Mouse (Mus musculus) lung, postnatal 25 days (tissue): ENCODE measurements around the gene Tent5c.
"Not testable (repeated sequence)": the region's sequence is repeated elsewhere in the genome, so short reads cannot be mapped to it uniquely, and the experiment has no call there.

Experiments used
- DNase-seq: peaks from one replicate; pipeline ENCODE4 v3.0.0; 2022; ENCODE audit warnings: low spot score

The Tent5c gene

DNA sequence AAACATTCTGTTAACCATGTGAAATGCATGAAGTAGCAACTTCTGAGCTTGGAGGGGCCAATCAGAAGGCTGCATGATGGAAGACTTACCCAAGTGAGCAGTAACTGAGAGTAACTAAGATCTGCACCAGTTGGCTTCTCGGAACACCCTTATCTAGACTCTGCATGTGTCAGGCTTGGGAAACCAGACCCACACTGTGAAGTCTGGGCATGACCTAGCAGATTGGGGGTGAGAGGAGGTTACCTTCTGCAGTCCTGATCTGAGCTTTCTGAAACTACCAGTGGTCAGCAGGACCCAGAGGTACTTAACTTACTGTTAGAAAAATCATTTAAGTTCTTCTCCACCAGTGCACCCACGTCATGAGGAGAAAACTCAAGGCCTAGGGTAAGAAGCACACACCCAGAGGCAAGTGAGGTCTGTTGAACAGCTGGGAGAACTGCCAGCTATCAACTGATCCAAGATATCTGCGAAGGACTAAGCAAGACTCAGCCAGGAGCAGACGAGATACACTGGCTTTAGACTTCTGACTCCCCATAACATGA is 50.6 kb downstream of the Tent5c start:
- DNase-seq = no peak

DNA sequence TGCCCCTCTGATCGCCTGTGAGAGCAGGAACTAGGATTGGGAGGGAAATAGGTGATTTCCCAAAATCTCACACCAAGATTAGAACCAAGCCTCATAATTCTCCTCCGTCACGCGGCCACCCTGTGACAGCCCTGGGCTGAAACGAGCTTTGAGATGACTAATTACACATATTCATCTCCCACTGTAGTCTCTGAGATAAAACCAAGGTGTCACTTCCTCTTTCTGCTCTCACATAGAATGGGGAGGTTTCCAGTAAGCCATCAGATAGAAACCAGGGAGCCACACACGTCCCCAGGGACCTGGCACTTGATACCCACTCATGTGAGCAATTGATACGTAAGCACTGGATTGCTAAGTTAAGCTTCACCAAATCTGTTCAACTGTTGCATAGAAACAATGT is 52.4 kb downstream of the Tent5c start:
- no peak for DNase-seq

DNA sequence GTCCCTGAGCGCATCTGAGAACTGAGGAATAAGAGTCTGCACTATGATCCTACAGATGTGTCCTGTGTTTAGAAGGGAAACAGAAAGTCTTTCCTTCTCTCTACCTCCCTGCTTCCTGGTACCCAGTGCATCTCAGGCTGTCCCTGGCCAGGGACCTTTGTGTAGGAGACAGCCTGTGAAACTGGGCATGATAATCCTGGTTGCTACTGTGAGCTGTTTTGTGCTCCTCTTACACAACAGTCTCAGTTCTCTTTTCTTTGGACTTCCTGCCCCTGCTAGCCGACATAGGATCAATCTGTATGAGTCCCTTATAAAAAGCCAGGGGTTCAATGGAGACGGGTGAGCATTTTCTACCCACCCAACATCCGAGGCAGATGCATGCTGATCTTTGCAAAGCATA is 57.4 kb downstream of the Tent5c start:
- DNase-seq = no peak

DNA sequence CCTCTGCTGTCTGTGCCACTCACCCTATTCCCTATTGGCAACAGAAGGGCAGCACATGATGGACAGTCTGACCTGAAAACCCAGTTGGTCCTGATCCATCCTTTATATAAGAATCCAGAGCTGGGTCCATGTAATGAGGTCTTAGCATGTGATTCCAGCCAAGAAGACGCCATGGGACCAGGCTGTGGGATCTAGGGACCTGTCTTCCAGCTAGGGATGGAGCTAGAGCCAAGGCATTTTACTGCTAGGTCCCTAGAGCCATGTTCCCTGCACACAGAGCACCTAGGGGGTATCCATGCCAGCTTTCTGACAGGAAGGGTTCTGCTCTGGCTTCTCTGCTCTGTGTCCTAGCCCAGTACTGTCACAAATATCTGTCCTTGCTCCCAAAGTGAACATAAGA is 58.4 kb downstream of the Tent5c start:
- no peak for DNase-seq

DNA sequence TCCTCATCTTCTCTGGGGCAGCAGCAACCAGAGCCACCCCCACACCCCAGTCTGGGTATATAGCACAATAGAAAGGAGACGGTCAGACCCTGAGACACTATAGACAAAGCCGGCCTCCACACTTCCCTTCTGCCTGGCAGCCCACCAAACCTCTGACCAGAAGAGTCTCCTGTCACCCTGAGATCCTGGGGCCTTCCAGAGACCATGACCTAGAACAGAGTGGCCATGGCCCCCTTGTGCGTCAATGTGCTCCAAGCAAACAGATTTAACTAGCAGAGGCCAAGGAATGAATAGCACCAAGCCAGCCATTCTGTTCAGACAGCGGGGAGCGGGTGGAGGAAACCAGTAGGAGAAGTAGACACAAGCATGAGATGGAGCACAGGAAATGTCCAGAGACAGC is 59.0 kb downstream of the Tent5c start:
- DNase-seq = no peak

DNA sequence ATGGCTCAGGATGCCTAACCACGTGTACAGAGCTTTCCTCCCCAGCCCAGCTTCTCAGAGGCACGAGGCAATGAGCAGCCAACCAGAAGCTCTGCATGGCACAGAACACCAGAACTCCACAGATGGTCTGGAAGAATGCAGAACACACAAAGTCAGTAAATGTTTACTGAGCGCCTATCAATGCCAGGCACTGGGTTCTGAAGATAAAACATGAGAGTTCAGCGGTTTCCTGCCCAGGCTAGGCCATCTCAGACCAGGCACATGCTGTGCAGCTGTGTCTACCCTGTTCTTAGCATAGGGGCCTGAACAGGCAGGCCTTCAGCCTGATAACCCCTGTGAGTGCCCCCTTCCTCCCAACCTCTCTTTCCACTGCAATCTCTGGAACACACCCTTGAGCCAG is 59.5 kb downstream of the Tent5c start:
- no peak for DNase-seq

DNA sequence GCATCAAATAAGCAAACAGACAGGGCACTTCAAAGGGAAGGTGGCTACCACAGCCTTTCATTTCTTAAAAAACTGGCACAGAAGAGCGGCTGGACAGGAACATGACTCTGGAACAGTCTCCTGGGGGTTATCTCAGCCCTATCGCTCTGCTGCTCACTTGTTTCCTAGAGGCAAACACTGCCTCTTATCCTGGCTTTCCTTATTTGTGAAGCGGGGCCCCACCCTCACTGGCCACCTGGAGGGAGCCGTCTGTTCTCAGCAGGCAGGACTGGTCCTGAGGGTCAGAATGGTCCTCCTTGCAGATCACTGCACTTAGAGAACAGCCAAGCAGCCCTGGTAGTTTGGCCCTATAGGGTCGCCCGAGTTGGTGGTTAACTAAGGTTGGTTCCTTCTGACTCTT is 61.6 kb downstream of the Tent5c start:
- no peak for DNase-seq

DNA sequence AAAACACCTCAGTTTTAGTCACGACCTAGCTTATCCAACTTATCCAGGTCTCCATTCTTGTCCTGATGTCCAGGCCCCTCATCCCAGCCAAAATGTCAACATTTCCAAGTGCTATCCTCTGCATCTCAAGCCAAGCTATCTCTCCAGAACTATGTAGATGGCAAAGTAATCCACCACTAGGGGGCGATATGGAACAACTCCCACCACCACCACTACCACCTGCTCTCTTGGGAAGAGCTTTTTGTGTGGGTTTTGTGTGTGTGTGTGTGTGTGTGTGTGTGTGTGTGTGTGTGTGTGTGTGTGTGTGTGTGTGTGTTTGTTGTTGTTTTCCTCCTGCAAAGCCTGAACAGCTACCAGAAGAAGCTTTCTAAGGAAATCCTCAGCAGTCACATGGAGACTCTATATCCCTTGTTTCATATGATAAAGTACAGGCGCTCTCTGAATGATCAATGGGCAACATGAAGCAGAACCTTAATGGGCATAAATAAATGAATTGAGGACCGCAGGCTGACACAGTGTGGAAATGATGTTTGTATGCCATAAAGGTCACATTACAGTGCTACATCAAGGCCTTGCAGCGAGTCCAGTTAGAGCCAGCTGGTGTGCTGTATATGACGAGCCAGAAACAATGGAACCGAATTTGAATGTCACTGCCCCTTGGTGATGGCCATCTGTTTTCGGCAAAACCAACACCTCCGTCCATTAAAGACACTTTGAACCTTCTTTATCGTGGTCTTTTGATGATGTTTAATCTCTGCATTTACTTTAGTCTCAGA is 66.5 kb downstream of the Tent5c start:
- DNase-seq = peak; percentile 51

DNA sequence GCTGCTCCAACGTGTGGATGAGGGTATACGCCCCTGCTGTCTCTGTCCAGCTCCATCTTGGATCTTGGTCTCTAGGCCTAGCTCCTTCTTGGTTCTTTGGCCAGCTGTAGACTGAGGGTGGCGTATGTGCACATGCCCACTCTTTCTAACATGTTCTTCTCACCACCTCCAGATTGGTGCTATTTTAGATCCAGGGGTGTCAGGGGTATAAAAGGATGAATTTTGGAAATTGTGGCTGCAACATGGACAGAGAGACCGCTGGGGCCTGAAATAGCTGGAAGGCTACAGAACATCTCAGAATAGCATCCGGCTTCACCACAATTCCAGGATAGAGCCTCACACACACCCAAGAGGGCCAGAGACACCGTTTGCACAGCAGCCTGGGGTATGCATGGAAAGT is 67.8 kb downstream of the Tent5c start:
- no peak for DNase-seq

DNA sequence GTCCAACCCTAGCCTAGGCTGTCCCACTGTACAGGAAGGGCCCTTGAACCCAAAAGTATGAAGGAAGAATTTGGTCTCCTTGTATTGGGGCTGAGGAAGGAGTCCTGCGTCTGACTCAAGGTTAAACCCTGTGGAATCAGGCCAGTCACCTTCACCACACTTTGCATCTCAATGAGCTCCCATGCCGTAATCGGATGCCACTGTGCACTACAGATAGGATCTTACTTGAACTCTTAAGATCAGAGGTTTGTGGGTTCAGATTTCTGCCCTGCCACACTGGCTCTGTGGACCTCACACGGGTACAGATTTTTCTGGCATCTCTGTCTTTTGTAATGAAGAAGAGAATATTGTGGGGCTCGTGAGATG is 68.5 kb downstream of the Tent5c start:
- DNase-seq = no peak

DNA sequence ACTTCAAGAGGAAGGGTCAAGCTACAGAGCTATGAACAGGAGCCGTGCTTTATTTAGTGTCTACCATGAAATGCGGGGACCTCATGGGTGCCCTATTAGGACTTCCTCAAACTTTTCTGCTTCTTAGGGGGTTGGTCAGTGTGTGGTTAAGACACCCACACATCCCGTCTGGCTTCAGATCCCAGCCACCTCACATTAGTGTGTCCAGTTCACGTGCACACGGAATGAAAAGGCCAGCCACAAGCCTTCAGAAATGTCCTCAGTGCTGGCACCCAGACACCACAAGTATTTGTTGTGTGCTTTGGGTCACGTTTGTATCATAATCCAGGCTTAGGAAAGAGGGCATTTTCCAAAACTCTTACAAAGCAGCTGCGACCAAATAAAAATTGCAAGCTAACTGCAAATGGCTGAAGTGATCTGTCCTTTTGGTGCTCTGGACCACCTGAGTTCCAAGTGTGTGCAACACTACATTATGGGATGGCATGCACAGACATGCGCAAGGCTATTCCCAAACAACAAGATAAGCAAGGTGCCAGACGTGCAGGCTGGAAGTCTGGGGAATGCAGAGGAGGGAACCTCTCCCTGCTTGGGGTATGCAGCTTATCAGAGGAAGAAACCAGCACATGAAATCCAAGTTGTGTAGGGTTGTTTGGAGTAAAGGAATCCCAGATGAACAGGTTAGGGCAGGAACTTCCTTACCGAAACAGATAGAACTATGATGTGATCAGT is 69.0 kb downstream of the Tent5c start:
- DNase-seq = no peak

DNA sequence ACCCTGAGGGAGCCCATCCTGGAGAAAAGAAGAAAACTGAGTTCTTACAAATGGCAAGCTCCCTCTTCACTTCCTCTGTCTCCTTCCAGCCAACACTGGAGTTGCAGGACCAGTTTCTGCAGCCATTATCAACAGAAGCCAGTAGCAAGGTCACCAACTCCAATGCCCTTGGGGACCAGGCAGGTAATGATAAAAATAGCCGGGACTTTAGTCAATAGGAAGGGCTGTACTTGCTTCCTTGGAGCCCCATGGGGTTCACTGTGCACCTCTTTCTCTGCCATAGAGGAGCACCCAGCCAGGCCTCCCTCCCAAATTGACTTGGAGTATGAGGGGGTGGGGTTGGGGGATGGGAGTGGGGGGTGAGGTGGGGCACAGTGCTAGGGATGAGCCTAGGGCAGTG is 70.7 kb downstream of the Tent5c start:
- DNase-seq = no peak

DNA sequence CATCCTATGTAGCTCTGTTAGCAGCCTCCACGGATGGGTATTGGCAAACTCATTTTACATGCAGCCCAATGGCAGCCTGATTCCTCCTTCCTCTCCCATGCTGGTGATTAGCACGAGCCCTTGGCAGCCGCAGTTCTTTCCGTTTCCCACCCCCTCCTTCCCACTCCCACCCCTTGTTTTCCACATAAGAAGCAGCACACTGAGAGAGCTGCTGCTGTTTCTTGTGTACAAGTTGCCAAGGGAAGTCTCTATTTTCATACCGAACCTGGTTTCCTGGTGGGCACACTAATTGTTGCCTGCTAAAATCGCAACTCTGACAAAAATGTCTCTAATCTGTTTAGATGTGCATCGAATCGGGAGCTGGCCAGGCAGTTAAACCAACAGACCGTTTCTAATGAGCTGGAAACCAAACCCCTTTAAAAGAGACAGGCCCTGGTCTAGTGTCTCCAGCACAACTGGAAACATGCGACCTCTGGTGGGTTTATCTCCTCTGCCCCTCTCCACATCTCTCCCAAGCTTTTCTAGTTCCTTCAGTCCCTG is 71.3 kb downstream of the Tent5c start:
- no peak for DNase-seq

DNA sequence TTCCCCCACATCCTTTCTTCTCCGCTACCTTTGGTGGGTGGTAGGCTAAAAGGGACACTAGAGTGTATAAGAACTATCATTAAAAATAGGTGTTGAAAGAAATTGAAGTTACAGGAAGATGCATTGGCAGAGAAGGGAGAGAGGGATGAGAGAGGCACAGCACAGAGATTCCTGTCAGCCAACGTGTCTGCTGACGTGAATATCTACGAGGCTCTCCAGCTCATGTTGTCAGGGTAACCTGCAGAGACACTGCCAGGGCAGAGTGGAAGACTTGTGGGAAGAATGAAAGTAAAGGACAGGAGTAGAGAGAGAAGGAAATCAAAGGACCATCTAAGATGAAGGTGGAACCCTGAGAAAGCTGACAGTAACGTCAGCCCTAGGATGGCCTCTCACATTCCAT is 73.5 kb downstream of the Tent5c start:
- DNase-seq = no peak

DNA sequence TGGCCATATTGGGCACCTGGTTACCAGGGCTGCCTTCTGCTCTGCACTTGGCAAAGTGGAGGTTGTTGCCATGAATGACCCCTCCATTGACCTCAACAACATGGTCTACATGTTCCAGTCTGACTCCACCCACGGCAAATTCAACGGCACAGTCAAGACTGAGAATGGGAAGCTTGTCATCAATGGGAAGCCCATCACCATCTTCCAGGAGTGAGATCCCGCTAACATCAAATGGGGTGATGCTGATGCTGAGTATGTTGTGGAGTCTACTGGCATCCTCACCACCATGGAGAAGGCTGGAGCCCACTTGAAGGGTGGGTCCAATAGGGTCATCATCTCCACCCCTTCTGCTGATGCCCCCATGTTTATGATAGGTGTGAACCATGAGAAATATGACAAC is 75.5 kb downstream of the Tent5c start:
- DNase-seq = not testable (repeated sequence)

DNA sequence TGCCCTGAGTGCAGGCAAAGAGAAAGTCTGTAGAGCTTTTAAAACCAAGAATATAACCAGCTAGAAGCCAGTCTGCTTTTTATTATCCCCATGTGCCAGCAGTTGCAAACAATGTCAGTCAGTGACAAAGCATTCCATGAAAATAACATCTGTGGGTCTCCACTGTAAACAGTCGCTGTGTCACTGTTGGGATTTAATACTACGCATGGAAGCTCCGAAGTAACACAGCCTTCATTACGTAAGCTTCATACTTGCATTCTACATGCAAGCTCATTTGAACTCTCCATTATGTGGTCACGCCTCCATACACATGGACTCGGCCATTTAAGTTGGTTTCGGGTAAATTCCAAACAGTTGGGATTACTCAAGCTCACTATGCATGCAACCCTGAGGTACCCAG is 77.2 kb downstream of the Tent5c start:
- no peak for DNase-seq

DNA sequence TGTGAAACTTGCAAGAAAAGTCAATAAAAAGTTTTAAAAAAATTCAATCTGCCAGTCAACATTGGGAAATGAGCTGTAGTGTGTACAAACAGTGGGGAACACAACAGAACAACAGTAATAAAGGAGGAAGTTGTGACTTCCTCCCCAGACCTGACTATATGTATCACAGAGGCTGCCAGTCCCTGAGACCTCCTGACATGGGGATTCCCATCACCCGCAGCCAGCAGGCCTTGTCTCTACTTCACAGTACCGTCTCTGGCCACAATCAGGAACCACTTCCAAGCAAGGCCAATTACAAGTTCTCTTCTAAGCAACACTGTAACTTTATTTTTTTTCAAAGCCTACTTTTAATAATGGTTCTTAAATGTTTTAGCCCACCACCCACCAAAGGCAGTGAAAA is 79.8 kb downstream of the Tent5c start:
- no peak for DNase-seq

DNA sequence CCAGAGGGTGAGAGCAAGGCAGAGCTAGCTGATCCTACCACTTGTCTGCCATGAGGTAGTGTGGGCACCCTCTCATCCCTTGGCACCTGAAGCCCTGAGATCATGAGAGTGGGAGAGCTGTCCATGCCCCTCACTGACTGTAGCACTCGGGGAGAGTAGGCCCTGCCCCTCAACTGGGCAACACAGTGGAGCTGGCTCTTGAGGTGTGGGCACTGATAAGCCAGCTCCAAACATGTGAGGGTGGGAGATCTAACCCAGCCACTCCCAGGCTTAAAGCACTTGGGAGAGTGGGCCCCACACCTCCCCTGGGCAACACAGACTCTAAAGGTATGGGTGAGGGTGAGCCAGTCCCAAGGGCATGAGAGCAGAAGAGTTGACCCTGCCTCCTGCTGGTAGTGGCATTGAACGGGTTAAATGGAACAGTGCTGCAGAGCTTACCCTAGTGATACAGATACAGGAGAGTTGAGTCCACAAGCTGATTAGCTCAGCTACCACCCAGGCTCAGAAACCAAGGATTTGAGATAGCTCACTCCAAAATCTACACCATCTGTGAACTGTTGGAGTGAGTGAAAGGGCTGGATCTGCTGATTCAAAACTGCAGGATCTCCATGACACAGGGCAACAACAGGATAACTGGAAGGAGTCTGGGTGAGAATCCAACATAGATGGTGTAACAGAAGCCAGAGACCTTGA is 80.6 kb downstream of the Tent5c start:
- DNase-seq = no peak

DNA sequence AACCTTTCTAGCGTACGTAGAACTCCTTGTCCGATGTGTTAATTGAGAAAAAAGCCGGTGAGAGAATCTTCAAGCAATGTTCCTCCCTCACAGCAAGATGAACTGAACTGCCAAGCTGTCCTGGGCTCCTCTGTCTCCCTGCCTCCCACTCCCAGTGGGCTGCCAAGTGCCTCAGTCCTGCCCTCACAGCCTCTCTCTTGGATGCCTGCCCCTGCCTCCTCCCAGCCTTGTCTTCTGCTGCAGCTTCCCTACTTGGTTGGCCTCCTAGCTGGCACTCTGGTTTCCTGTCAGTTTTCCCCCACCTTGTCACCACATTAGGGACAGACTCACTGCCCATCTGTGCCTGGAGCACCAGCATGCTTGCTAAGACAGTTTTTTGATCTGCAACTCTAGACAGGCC is 86.5 kb downstream of the Tent5c start:
- DNase-seq = no peak
